Mouse (Mus musculus) layer of hippocampus, postnatal 25 days (tissue): ENCODE results near the gene Trim16. TPM values are rescaled to one million over a fixed set of nuclear protein-coding genes. Genes with fewer than 3 reads are reported as not detected.

Experiments
- DNase-seq, 2 experiments: peaks; one replicate each; pipeline ENCODE4 v3.0.0; 2022; ENCODE audit warnings: mixed read lengths in 2 of 2, low spot score in 1 of 2; ENCODE audit errors: extremely low spot score in 1 of 2
- total RNA-seq, 2 experiments: library from RNA; stranded (reverse); gene quantifications; 2 replicates each; pipeline ENCODE4 v1.2.3; 2021

Trim16 gene
- total RNA-seq, 2 experiments from 2014 or later: 2.2 to 2.5 TPM

DNA sequence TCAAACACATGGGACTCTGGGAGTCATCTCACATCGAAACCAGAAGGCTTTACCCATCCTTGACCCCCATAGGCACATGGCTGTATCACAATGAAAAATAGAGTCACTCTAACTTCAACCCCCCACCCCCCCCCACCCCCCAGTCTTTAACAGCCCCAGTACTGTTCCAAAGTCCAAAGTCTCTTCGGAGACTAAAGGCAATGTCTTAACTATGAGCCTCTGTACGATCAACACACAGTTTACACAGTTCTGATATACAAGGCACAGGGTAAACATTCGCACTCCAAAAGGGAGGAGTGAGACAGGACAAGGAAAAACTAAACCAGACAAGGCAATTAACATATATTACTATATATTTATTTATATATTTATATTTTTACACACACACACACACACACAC, 7.1 kb downstream of the Trim16 start:
- DNase-seq: no peak

- no peak for DNase-seq
Observed at GRCm38 (mm10) chr11:62827911-62828310, 7.9 kb downstream of the Trim16 start.

DNA sequence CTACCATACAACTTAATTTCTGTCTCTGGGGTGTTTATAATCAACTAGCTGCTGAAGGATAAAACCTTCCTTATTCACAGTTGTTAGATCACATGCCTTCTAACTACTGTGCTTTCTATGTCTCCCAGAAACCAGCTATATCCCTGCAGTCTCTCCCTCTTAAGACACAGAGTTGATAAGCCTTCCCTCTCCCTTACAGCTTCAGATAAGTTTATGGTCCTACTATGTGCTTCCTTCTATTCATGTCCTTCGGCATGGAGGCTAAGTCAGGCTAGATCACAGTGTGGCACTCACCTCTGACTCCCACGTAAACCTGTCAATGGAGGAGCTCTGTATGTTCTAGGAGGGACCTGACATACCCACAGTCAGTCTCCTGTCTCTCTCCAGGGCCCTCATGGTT, 10.4 kb downstream of the Trim16 start:
- DNase-seq: no peak

GRCm38 (mm10) chr11:62831906-62832305, 11.9 kb downstream of the Trim16 start:
- no peak for DNase-seq

- no peak for DNase-seq
Observed at GRCm38 (mm10) chr11:62844562-62844961, 24.5 kb downstream of the Trim16 start.

- no peak for DNase-seq
Observed at GRCm38 (mm10) chr11:62845730-62846129, 25.7 kb downstream of the Trim16 start.

DNA sequence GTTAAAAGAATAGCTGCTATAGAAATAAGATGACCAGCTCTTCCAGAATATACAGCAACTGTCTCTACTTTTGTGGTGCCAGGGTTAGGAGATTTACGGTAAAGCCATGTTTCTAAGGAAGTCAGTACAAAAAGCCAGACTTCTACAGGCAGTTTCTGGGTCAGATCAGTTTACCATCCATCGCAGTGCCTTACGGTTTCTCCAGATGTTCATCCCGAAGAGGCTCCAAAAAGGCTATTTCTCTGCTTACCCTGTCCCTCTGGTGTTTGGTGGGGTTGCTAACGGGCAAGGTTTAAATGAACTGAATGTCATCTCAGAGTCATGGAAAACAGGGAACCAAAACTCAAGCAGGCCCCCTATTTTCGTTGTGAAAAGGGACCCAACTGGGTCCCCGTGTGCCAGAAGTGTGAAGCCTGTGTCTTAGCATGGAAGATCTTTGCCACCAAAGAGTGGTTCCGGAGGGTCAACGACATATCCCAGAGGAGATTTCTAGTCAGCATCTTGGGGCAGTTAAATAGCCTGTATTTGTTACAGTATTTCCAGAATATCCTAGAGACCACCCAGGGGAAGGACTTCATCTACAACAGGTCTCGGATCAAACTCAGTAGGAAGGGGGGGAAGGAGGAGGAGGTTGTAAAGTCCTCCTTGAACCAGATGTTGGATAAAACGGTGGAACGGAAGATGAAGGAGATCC, 27.1 kb downstream of the Trim16 start, which contains the start of gene Fbxw10:
Fbxw10 (plus strand) TSS at position 109 of the 694 bp plus-strand sequence.
- DNase-seq: peak in 1 of 2 experiments; percentile 8

DNA sequence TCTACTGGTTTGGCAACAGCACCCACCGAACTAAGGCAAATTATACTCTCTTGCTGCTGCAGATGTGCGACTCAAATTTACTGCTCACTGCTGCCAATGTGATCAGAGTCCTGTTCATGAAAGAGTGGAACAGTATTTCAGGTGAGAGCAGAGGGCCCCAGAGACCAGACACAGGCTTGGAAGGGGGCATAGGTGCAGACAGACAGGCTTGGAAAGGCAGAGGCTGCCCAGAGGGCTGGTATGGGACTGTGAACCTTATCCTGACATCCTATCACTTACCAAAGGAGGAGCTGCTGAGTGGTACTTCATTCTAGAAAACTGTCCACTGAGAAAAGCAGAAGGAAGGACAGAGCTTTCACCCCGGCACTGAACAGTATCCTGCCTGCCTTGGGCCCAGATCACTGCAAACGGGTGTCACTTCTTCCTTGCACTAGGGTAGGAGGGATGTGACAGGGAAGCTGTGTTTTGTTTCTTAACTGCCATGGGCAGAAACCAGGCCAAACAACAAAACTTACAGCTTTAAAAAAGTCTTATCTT, 27.7 kb downstream of the Trim16 start:
- no peak for DNase-seq

GRCm38 (mm10) chr11:62848301-62848700, 28.3 kb downstream of the Trim16 start:
- no peak for DNase-seq

DNA sequence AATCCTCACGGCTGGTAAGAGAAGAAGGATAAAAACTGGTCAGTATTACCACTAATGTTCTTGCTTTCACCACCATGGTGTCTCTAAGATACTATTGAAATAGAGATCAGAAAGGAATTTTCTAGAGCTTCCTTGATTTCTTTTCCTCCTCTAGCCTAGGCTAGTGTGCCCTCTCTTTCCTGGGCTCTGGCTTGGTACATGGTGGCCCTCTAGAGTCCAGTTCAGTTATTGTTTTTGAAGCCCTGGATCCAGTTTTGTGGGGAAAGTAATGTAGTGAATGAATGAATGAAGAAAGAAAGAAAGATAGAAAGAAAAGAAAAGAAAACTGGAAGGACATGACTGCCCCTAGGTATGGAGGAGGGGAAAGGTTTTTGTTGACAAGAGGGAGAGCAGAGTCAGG, 31.2 kb downstream of the Trim16 start:
- DNase-seq: no peak

DNA sequence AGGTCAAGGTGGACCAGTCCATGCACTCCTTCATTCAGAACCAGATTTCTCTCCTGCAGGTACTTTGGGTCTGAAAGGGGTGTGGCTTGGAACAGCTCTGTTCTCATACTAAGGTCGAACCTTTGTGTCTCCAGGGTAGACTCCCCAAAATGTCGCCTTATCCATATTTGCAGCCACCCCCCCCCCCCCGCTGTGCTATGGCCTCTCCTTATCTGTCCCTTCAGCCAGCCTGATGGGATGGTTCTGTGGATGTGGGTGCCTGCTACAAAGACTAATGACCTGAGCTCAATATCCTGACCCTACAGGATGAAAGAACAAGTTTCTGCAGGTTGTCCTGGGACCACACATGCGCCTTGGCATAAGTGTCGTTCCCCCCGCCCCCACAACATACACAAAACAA, 33.3 kb downstream of the Trim16 start:
- DNase-seq: no peak

DNA sequence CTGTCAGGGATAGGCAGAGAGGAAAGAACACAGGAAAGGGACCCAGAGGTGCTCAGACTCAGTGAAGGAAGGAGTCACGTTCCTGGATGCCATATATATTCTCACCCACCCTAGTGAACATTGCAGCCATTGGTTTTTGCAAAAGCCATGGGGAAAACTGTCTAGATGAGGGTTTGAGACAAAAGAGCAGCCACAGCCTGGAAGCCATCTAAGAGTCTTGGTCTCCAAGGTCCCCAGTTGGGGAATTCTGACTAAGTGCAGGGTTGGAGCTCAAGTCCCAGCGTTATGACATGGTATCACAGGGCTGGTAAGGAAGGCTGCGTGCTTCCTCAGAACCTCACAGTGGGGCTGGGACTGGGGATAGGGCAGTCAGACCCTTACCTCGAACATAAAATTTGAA, 45.5 kb downstream of the Trim16 start:
- no peak for DNase-seq

DNA sequence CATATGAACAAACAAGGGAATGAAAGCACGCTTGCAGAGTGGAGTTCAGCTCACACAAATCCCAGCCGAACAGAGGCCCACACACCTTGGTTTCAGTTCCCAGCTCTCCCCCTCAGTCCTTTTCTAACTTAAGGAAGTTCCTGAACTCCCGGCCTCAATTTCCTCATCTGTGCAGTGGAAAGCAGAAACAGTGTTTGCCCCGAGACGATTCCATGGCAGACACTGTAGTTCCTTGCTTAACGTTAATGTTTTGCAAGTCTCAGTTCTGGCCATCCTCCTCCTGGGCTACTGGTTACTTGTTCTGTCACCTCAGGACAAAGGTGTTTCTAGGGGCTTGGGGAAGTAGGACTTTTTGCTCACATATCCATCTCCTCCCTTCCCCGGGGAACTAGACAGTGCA, 46.7 kb downstream of the Trim16 start:
- no peak for DNase-seq

- DNase-seq: no peak
Observed at GRCm38 (mm10) chr11:62869201-62869600, 49.2 kb downstream of the Trim16 start.

DNA sequence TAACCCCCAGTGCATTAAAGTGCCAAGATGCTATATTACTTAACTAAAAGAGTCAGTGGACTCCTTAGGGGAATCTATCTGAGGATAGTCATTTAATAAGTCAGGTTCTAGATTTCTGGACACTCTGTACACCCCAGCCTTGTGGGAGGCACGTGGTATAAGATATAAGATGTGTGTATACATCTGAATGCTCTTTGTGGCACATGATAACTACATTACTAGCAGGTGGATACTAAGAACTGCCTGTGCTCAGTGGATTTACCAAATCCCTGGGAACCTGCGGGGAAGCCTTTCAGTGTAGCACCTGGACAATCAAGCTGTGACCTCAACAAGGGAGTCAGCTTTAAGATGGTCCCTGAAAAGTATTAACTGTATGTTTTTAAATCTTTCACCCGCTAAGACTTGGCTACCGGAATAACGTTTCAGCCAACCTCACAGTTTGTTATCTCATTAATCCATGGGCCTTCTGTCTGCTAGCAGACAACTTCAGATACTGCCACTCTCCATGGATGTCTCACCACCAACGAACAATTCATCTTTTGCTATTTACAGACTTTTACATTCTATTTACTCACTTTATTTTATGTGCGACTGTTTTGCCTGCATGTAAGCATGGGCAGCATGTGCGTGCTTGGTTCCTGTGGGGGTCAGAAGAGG, 49.8 kb downstream of the Trim16 start:
- no peak for DNase-seq

DNA sequence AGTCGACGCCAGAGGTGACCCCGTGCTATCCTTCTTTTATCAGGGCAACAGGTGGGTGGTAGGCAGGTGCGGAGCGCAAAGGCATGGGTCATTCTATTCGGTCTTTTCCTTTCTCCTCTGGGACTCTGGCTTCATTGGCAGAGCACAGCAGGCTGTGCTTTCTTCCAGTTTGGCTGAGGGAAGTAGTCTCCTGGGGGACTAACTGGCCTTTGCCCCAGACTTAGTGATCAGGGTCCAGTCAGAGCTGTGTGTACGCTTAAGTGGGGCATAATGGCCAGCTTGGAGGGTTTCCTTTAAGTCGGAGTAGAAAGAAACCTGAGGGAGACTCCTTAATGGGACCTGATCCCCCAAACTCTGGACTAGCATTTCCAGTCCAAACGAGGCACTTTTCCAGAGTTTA, 53.4 kb downstream of the Trim16 start:
- DNase-seq: no peak

GRCm38 (mm10) chr11:62875696-62876095, 55.7 kb downstream of the Trim16 start:
- DNase-seq: no peak

GRCm38 (mm10) chr11:62876445-62876844, 56.4 kb downstream of the Trim16 start:
- DNase-seq: no peak

DNA sequence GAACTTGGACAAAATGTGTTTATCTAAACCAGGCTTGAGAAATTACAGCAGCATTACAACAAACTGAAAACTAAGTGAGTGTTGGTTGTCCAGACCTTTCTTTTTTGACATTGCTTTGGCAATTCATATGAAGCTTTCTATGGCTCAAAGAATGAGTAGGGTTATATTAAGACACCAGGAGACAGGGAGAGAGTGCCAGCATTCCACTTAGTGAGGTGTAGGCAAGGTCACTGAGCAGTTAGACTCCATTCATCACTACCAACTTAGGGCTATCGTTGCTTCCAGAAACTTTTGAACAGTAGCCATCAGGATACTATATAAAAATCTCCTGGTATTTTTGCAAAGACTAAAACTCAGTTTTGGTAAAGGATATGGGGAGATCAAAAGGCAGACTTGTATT, 57.4 kb downstream of the Trim16 start:
- DNase-seq: no peak

- DNase-seq: no peak
Observed at GRCm38 (mm10) chr11:62878728-62879127, 58.7 kb downstream of the Trim16 start.

- peak; percentile 89 to 95 for DNase-seq
Observed at GRCm38 (mm10) chr11:62879220-62880048, 59.4 kb downstream of the Trim16 start, which contains the start of gene Tvp23b. Gene Tvp23b, plus strand, starts transcription at chr11:62879455.
